Mouse (Mus musculus) kidney, adult 11 months (tissue): ENCODE data around the gene Bcl7b.
A peak's percentile ranks its signal among the peaks of the same experiment; 100 is the strongest.

Source experiments
- DNase-seq: peaks from one replicate; pipeline ENCODE4 v3.0.0; 2022

Gene Bcl7b

GRCm38 (mm10) chr5:135171688-135172220 is 3.7 kb downstream of the Bcl7b start:
- no peak for DNase-seq

DNA sequence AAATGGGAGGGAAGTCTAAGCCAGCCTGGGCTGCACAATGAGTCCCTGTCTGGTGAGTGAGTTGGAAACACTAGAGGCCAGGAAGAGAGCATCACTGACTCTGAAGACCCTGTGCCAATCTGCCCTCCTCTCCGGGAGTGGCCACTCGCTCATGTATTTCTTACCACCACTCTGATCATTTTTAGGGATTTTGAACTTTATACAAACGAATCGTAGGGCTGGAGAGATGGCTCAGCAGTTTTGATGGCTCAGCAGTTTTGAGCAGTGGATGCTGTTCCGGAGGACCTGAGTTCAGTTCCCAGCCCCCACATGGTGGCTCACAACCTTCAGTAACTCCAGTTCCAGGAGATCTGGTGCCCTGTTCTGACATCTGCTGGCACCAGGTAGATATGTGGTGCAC is 4.9 kb downstream of the Bcl7b start:
- DNase-seq: no peak

DNA sequence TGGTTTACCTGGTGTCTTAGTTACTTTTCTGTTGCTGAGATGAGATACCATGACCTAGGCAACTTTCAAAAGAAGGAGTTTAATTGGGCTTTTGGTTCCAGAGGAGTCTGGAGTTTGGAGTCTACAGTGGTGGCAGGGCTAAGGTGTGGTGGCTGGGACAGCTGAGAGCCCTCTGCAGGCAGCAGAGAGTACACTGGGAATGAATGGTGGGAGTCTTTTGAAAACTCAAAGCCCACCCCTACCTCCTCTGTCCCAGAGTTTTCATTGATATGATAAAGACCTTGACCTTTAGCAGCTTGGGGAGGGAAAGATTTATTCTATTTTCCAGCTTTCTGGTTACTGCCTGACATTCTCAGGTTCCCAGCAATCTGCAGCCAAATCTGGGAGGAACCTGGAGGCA is 7.0 kb downstream of the Bcl7b start:
- DNase-seq: no peak

GRCm38 (mm10) chr5:135178523-135178922 is 10.4 kb downstream of the Bcl7b start:
- no peak for DNase-seq

GRCm38 (mm10) chr5:135178996-135179395 is 10.9 kb downstream of the Bcl7b start:
- DNase-seq: no peak

- DNase-seq: no peak
These were observed 11.5 kb downstream of the Bcl7b start for GRCm38 (mm10) chr5:135179616-135180015.

GRCm38 (mm10) chr5:135180796-135181195 is 12.7 kb downstream of the Bcl7b start:
- no peak for DNase-seq

- no peak for DNase-seq
These were observed 13.7 kb downstream of the Bcl7b start for GRCm38 (mm10) chr5:135181776-135182175.

- DNase-seq: peak; percentile 5
These were observed 15.2 kb downstream of the Bcl7b start for GRCm38 (mm10) chr5:135183131-135183861.

DNA sequence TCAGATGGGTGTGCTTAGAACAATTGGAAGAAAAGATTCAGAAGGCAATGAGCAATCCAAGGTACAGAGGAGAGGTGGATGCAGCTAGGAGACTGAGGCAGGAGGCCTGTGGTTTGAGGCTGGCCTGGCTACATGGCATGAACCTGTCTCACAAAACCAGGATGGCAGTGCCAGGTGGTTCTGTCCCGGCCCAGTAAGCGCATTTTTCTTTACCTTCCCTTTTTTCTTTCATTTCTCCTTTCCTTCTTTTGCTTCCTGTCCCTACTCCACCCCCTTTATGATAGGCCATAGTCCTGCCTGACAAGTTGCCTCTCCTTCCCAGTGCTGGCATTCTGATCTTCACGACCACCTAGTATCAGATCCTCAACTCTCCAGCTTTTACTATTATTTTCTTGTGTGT is 16.9 kb downstream of the Bcl7b start:
- DNase-seq: no peak

DNA sequence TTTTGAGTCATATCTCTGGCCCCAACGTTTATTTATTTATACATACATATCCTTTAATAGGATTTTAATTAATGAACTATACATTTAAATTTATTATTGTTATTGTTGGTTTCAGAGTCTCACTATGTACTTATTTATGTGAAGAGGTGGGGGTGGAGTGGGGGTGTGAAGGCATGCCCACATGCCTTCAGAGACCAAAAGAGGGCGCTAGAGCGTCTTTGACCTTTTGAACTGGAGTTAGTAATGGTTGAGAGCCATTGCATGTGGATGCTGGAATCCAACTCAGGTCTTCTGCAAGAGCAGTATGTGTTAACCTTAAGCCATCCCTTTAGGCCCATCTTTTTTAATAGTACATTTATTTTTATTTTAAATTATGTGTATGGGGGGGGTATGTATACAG is 17.5 kb downstream of the Bcl7b start:
- DNase-seq: no peak

GRCm38 (mm10) chr5:135186231-135186620 is 18.1 kb downstream of the Bcl7b start:
- DNase-seq: no peak

GRCm38 (mm10) chr5:135186621-135187348 is 18.7 kb downstream of the Bcl7b start, which contains the start of gene Baz1b:
Gene Baz1b, plus strand, starts transcription at chr5:135187264.
- peak; percentile 99 for DNase-seq

DNA sequence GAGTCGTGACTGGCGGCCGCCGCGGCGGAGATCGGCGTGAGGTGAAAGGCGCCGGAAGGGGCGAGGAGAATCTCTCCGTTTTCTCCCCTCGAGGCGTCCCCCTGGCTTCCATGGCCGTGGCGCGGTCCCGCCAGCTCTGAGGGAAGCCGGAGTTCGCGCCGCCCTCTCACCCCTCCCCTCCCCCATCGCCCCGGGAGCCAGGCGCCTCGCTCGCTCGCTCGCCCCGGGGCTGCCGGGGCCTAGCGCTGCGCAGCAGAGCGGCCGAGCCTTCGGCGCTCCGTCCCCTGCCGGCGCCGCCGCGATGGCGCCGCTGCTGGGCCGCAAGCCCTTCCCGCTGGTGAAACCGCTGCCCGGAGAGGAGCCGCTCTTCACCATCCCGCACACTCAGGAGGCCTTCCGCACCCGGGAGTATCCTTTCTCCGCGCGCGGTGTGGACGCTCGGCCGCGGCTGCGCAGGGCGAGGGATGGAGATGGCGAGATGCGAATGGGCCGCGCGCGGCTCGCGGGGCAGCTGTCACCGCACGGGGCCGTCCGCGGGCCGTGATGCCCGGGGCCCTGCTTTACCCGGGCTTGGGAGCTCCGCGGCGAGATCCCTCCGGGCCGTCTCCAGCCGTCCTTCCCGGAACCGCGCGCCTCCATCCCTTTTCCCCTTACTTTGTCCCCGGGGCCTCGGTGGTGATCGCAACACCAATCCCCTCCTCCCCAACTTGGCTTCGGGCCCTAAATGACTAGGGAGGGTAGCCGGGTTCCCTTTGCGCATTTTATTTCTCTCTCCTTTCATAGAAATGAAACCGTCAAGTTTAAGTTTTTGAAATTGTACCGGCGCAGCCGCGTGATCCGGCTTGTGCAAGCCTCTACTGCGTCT is 19.5 kb downstream of the Bcl7b start:
- DNase-seq: peak; percentile 31

DNA sequence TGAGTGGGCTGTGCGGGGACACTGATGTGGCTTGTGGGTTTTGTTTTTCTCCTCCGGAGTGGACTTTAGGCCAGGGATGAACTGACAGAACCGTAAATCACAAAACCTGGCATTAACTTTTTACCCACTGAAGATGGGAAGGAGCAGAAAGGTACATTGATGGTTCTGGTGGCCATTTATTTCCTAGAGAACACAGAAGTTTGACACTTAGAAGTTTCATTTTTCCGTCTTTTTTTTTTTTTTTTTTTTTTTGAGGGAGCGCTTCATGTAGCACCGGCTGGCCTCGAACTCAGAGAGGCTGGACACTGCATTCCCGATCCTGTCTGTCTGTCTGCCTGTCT is 20.1 kb downstream of the Bcl7b start:
- no peak for DNase-seq

DNA sequence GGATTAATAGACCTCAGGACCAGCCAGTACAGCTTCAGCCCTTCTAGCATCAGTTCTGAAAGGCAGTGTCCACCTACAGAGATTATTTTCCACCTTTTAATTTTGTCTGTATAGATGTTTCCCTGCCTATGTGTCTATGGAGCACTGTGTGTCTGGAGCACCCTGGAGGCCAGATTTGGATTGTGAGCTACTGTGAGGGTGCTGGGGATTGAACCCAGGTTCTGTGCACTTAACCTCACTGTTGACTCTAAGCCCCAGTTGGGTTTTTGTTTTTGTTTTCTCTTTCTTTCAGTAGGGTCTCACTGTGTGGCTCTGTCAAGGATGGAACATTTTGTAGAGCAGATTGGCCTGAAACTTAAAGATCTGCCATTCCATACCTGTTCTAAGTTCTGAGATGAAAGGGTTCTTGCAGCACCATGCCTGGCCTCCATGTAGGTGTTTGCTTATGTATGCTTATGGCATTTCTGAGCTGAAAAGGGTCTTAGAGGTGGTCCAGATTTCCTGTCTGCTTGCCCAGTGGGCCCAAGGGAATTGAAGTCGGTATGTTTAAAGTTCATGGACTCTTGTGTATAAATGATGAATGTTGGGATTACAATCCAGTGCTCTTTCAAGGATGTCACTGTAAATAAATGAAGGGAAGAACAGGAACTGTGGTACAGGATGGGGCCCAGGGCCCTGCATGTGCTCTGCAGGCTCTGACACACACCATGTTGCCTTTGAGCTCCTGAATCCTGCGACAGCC is 21.4 kb downstream of the Bcl7b start:
- DNase-seq: no peak

GRCm38 (mm10) chr5:135191620-135192019 is 23.5 kb downstream of the Bcl7b start:
- DNase-seq: peak; percentile 54

DNA sequence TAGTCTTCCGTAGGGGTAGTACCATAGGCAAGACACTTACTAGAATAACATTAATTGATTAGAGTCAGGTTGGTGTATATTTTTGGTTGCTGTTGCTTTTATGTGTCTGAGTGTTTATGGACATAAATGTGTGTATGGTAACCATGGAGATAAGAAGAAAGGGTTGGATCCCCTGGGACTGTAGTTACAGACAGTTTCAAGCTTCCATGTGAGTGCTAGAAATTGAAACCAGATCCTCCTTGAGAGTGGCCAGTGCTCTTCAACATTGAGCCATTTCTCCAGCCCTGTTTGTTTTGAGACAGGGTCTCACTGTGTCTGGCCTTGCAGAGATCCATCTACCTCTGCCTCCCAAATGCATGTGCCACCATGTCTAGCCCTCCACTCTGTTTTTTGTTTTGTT is 24.3 kb downstream of the Bcl7b start:
- no peak for DNase-seq

GRCm38 (mm10) chr5:135196367-135196766 is 28.3 kb downstream of the Bcl7b start:
- no peak for DNase-seq

GRCm38 (mm10) chr5:135202763-135203162 is 34.7 kb downstream of the Bcl7b start:
- no peak for DNase-seq

GRCm38 (mm10) chr5:135208197-135208596 is 40.1 kb downstream of the Bcl7b start:
- DNase-seq: no peak

- no peak for DNase-seq
These were observed 48.8 kb downstream of the Bcl7b start for GRCm38 (mm10) chr5:135216871-135217270.

DNA sequence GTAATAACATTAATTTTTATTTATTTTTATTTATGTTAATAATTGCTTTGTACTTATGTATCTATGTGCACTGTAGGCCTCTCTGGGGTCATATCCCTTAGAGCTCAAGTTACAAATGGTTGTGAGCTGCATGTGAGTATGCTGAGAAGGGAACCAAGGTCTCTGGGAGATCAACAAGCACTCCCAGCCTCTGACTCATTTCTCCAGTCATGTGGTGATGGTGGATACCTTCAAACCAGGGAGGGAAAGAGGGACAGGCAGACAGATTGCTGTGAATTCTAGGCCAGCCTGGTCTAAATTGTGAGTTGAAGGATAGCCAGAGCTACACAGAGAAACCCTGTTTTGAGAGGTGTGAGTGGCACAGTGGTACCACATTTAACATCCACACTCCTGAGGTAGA is 52.9 kb downstream of the Bcl7b start:
- DNase-seq: no peak
